Comparison of ENCODE assay signal across 15 mouse cellular contexts in the genomic region with DNA sequence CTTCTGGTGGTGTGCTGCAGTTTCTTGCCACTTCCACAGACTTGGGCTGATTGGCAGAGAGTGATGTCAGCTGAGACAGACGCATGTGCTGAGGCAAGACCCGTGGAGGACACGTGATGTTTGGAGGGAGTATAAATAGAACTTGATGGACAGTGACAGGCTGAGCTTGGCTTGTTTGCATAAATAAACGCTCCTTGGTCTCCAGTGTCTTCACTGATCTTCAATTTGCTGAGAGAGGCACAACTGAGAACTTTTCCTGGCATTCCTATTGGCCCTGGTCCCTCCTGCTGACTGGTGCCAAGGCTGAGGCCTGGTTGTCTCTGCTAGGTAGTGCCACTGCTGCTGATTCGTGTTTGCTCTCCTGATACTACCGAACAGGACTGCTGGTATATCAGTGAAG.
"Had no signal": no experiment of that assay in that cellular context is flagged by ENCODE, and none has a peak within 500 bp of the region (broad histone marks: within the 10 kb centered on the region; RNA-seq: fewer than 3 reads in every experiment).

No protein-coding gene starts in this region.

- H3K4me2 ChIP-seq: liver, embryonic 12.5 days; liver, embryonic 15.5 days; lung, embryonic 15.5 days; midbrain, embryonic 13.5 days had no signal

- H3K27me3 ChIP-seq: liver, embryonic 12.5 days; liver, embryonic 15.5 days; lung, embryonic 15.5 days; midbrain, embryonic 13.5 days had no signal

- H3K36me3 ChIP-seq: liver, embryonic 12.5 days; liver, embryonic 15.5 days; lung, embryonic 15.5 days; midbrain, embryonic 10.5 days; midbrain, embryonic 13.5 days had no signal

- DNase-seq: kidney, postnatal 10 days; layer of hippocampus, postnatal 36 days; lung, adult 18-20 months; lung, postnatal 10 days; lung, postnatal 36 days; right cerebral cortex, postnatal 14 days; thymus, adult 18-20 months; thymus, postnatal 36 days had no signal

- H3K4me3 ChIP-seq: left cerebral cortex, adult 2 months; liver, embryonic 12.5 days; liver, embryonic 15.5 days; lung, embryonic 15.5 days; megakaryocyte, embryonic 14.5 days; midbrain, embryonic 10.5 days; midbrain, embryonic 13.5 days had no signal
